Mouse (Mus musculus) spleen, postnatal 4 days (tissue): ENCODE results near the gene Wwox.

Experiments
- DNase-seq, 2 experiments: peaks; one replicate each; pipeline ENCODE4 v3.0.0; 2022; ENCODE audit warnings: low spot score in 2 of 2

Wwox gene

DNA sequence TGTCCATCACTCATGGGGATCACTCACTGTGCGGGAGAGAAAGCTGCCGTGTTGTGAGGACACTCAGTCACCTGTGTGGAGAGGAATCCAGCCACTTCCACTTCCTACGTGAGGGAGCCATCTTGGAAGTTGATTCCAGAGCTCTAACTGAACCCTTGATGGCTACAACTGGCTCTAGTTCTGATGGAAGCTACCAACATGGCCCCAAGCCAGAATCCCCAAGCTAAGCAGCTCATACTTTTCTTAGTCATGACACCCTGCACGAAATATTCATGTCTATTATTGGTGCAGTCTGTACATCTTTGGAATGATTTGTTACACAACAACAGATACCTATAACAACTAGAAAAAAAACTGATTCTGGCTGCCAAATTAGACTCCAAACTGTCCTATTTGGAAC lies 523.8 kb downstream of the Wwox start:
- no peak for DNase-seq

DNA sequence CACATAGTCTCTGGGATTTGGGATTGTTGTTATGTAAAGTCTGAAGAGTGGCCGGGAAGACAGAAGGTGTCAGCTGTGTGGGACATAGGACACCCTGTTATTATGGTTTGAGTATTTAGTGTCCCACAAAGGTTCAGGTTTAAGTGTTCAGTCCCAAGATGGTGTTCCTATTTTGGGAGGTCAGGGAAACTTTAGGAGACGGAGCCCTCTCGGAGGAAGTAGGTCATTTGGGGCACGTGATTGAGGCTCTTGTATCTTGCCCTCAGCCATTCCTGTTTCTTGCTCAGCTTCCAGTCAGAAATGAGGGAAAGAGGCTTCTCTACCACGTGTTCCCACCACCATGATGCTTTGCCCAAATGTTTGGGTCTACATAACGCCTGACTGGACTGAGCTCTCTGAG lies 524.8 kb downstream of the Wwox start:
- no peak for DNase-seq

DNA sequence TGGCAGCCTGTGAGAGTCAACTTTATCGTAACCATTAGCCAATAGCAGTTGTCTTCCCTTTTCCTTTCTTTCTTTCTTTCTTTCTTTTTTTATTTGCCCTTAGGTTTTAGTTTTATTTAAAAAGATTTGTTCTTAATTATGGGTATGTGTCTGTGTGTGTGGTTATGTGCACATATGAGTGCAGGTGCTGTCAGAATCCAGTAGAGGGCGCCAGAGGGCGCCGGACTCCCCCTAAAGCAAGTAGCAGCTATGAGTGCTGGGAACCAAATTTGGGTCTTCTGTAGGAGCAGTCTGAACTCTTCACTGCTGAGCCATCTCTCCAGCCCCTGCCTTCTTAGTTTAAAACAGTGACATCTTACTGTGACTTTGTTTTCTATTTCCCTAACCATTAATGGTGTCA lies 529.4 kb downstream of the Wwox start:
- no peak for DNase-seq

DNA sequence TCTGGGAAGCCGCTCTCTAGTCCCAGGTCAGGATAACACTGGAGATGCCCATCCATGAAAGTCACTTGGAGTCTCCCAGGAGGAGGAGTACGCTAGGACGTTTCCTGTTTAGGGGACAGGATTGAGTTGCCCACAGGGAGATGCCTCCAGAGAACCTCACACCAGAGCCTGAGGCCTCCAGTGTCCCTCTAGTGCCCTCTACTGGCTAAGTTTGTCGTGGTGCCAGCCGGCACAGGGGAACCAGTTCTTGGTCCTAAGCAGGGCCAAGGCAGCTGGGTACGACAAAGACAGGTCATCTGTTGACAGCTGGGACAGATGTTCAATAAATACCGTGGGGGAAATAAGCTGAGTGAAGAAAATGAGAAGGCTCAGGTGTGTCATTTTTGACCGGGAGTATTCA lies 531.9 kb downstream of the Wwox start:
- DNase-seq, result peak; percentile 70 to 87

DNA sequence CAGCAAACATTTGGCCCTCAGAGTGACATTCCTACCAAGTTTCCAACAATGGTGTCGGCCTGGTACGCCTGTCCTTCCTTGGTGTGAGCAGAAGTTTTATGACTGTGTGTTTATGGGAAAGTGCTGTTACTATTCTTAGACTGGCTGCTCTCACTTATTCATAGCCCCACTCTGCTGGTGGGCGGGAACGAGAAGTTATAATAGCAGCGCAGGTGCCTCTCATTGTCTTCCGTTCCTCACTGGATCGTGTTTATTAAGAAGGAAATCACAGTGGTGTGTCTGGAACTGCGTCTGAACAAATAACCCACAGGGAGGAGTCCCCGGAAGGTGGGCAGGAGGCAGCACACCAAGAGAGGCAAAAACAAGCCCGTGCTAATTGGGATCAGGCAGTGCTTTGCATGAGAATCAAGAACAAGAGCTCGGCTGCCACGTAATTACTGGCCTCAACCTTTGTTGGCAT lies 533.6 kb downstream of the Wwox start:
- no peak for DNase-seq

GRCm38 (mm10) chr8:114974336-114974950 lies 535.0 kb downstream of the Wwox start:
- no peak for DNase-seq

- no peak for DNase-seq
Measured at GRCm38 (mm10) chr8:114977746-114978145, 538.3 kb downstream of the Wwox start.

GRCm38 (mm10) chr8:114978206-114978960 lies 538.9 kb downstream of the Wwox start:
- no peak for DNase-seq

DNA sequence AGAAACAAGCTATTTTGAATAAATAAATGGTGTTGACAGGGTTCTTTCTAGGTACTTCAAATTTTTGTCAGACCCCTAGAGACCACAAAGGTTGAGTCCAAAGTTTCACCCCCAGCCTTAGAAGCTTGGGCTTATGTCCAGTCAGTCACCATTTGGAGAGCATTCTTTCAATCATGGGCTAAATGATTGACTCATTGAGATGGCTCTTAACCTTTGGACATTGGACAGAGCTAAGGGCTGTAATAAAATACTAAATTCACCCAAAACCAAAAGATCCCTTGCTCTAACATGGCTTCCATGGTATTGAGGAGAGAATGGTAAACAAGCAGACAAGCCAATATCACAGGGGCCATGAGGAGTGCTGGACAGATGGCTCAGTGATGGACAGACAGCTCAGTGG lies 540.2 kb downstream of the Wwox start:
- DNase-seq, result no peak

GRCm38 (mm10) chr8:114982762-114983161 lies 543.3 kb downstream of the Wwox start:
- no peak for DNase-seq

DNA sequence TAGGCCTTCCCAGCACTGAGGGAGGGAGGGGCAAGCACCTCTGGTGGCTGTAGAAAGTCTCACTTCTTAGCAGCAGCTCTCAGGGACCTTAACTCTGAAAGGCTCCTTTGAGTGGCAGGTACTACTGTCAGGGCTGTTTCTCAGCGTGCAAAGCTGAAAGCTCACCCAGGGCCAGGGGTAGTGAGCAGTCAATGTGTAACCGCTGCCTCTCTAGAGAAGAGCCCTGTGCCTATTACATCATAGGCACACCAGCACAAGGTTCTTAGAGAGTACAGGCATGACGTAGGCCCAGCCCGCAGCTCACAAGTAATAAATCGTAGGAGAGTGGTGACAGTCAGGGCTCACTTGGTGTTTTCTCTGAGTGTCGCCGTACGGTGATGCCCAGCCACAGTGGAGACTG lies 545.0 kb downstream of the Wwox start:
- no peak for DNase-seq

DNA sequence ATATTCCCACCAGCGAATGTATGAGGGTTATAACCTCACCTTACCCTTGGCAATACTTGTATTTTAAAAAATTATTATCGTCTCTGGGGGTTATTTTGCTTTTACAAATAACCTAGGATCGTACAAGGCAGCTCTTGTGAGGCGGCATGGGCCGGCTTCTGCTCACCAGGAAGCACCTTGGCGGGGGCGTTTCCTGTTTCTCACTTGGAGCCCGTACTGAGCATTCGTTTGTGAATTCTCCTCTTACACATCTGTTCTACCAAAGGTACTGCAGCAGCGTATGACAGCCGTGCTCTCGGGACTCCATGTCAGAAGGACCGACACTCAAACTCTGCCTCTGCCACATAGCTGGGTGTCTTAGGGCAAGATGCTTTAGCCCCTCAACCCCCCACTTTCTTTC lies 546.5 kb downstream of the Wwox start:
- DNase-seq, result peak in 1 of 2 experiments; percentile 19

- no peak for DNase-seq
Measured at GRCm38 (mm10) chr8:114986971-114987370, 547.5 kb downstream of the Wwox start.

DNA sequence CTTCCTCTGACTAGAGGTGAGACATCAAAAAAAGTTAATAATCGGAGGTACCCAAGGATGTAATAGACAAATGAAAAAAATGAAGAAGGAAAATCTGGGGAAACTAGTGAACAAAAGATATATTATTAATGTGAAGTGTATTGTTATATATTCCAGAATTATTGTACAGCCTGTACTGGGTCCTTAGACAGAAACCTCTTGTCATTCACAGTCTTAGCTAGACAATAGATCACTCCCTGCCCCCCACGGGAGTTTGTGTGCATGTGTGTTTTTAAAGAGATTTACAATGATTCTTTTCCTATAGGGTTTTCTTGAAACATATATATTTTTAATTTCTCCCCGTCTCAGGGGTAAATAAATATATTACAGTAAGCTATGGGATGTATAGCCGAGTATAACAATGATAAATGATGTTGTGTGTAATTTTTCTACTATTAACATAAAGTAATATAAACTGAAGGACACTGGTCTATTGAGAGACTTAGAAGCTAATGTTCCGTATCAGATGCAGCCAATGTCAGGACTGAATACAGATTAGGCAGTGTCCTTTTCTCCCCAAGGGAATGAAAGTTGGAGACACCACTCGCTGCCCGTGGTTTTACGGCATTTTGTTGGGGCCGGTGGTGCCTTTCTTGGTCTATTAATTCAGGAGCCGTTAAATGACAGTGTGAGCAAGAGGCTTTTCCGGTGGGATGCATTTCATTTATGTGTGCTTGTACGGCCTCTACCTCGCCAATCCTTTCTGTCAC lies 551.6 kb downstream of the Wwox start:
- no peak for DNase-seq

GRCm38 (mm10) chr8:115000736-115001135 lies 561.3 kb downstream of the Wwox start:
- DNase-seq, result no peak

DNA sequence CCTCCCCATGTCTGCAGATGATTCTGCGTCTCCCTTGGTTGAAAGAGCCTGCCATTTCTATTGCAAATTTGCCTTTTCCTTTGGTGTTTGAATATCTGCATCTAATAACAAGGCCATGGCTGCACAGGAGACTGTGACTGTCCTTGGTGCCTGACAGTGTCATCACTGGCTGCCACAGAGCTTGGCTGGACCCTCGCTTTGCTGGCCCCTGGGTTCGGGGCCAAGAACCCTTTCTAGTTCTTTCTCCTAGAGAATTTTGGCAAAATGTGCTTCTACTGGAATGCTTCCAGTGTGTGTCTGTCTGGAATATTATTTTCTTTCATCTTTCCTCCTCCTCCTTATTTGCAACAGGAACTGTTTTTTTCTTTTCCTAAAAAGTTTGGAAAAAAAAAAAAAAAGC lies 565.6 kb downstream of the Wwox start:
- no peak for DNase-seq

GRCm38 (mm10) chr8:115006561-115006960 lies 567.1 kb downstream of the Wwox start:
- DNase-seq, result no peak

DNA sequence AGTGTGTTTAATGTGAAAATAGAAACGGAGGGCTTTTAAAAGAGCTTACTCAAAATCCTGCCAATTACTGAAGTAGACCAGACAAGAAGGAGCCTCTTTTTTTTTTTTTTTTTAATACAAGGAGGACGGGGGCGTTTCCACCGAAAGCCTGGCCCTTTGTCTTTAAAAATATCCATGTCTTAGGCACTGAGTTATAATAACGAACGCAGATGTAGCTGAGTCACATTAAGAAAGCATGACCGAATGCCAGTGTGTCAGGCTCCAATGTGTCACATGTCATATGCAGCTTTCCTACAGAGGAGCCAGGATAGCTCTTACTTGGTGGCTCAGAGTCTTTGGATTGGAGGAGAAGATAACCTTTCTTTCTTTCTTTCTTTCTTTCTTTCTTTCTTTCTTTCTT lies 567.8 kb downstream of the Wwox start:
- DNase-seq, result no peak

DNA sequence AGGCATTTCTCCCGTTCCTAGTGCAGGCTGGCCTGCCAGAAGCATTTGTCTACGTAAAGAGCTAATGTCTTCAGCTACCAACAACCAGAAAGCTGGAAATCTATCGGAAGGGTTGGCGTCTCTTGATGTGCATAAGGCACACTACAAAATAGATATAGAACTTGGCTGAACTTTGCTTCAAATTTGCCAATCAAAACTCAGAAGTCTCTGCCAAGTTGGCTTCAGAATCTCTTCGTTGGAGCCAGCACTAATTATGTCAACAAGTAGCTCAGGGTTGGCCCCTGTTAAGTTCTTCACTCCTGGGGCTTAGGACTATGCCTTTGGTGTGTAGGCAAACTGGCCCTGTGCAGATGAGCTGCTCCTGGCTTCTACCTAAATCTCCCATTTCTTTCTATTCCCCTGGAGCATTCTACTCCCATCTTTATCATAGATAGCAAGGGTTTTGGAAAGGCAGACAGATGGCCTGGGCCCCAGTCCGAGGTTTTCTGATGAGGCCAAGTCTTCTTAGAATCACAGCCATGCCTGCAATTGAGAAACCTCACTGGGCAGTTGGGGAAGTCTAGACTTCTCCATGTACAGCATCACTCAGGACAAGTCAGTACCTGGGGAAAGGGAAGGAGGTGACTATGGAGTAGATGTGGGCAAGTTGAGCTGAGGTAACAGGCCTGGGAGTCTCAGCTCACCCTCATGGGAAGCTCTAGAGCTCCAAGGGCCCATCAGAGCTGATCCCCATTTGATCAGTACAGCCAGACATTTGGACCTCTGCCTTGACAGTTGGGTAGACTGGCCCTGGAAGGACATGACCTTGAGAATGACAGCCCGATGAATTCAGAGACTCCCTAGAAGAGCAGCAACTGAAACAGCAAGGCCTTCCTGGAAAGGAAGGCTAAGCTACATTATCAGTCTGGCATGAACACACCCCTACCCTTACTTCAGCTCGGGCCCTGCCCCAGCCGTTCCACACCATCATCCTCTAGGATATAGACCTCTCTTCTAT lies 569.5 kb downstream of the Wwox start:
- no peak for DNase-seq

- no peak for DNase-seq
Measured at GRCm38 (mm10) chr8:115009897-115010768, 570.7 kb downstream of the Wwox start.

GRCm38 (mm10) chr8:115010769-115011073 lies 571.3 kb downstream of the Wwox start:
- DNase-seq, result no peak
